Mouse (Mus musculus) liver, embryonic 14.5 days (tissue): ENCODE data around the gene Cdk10.

Source experiments
- CTCF ChIP-seq: IDR thresholded peaks from 2 replicates; pipeline ENCODE4 v1.5.1; 2016; ENCODE audit warnings: antibody characterized with exemption, low read depth, control low read depth
- EP300 ChIP-seq: IDR thresholded peaks from 2 replicates; pipeline ENCODE4 v1.6.1; 2016; ENCODE audit warnings: antibody characterized with exemption, low read depth

GRCm38 (mm10) chr8:123193771-123194170 lies 30.9 kb upstream of the Cdk10 start:
- TF ChIP-seq CTCF, result no peak
- no peak for TF ChIP-seq EP300
